Mouse (Mus musculus) kidney, embryonic 14.5 days (tissue): ENCODE measurements around the gene Ntrk2. TPM values are rescaled to one million over a fixed set of nuclear protein-coding genes. Genes with fewer than 3 reads are reported as not detected.

Experiments
- ATAC-seq: fragments of 200-750 bp; cut with Nextera tagmentation; 2 replicates; pipeline ENCODE4 v1.8.0; 2017; ENCODE audit warnings: moderate number of reproducible peaks, mild to moderate bottlenecking, moderate TSS enrichment, moderate library complexity; ENCODE audit not compliant: low FRiP score, low TSS enrichment
- H3K27ac ChIP-seq: fragments of 300-500 bp; sonication (generic); 2 replicates; pipeline ENCODE4 v1.5.1; 2014; ENCODE audit warnings: low read depth, mild to moderate bottlenecking, low read length, moderate library complexity, mixed read lengths
- H3K27me3 ChIP-seq: fragments of 300-500 bp; sonication (generic); 2 replicates; pipeline ENCODE4 v1.6.1; 2014; ENCODE audit warnings: mild to moderate bottlenecking, low read length; ENCODE audit not compliant: control insufficient read depth, insufficient read depth
- H3K36me3 ChIP-seq: fragments of 300-500 bp; sonication (generic); 2 replicates; pipeline ENCODE4 v1.6.1; 2014; ENCODE audit warnings: low read length, mixed read lengths; ENCODE audit not compliant: control insufficient read depth, insufficient read depth
- H3K4me1 ChIP-seq: fragments of 300-500 bp; sonication (generic); 2 replicates; pipeline ENCODE4 v1.6.1; 2014; ENCODE audit warnings: low read length, mixed read lengths; ENCODE audit not compliant: control insufficient read depth, insufficient read depth
- H3K4me2 ChIP-seq: fragments of 300-500 bp; sonication (generic); replicated peaks from 2 replicates; pipeline ENCODE4 v1.6.1; 2014; ENCODE audit warnings: low read depth, mild to moderate bottlenecking, low read length
- H3K4me3 ChIP-seq: fragments of 300-500 bp; sonication (generic); 2 replicates; pipeline ENCODE4 v1.5.1; 2014; ENCODE audit warnings: mild to moderate bottlenecking, low read length
- H3K9ac ChIP-seq: fragments of 300-500 bp; sonication (generic); 2 replicates; pipeline ENCODE4 v1.6.1; 2014; ENCODE audit warnings: low read depth, mild to moderate bottlenecking, low read length, moderate library complexity
- H3K9me3 ChIP-seq: fragments of 300-500 bp; sonication (generic); 2 replicates; pipeline ENCODE4 v1.6.1; 2016; ENCODE audit warnings: low read length; ENCODE audit not compliant: control insufficient read depth
- WGBS: fragments of 180-500 bp; shearing (Covaris S2); extraction: QIAGEN DNeasy Blood & Tissue Kit; methylation state at CpG from one replicate; pipeline ENCODE4 v1.1.7; 2014; 5-methylcytosine and 5-hydroxymethylcytosine counted together
- polyA plus RNA-seq: library from polyadenylated mRNA; unstranded; fragments of >200 nt; fragmentation: Nextera tagmentation; extraction: Ambion mirVana; gene quantifications from 2 replicates; pipeline ENCODE4 v1.2.1, GENCODE M21; 2014

The Ntrk2 gene
- polyA plus RNA-seq, 1 experiment from 2014 or later: 5.6 TPM

DNA sequence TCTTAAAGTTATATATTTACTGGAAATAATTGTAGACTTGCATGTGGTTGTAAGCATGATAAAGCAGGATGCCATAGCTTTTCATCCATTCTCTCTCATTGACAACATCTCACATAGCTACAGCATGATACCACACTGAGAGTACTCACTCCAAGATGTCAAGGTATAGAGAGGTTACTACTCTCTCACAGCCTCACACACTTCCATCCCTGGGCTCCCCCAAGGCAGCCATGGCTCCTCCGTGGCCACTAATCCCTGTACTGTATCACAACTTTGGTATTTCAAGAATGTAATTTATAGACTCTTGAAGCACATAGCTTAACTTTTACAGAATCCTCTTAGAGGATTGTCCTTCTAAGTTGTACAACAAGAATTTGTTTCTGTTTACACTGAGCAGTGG, 209.0 kb downstream of the Ntrk2 start:
- Histone ChIP-seq H3K4me1 (peaks cover 10% of the 10 kb centered on the region; the same call in 1 of the 2 replicates), H3K9ac (no peak overlapping the region), H3K36me3 (no peaks in the 10 kb centered on the region), H3K27me3 (no peaks in the 10 kb centered on the region), H3K4me3 (no peak overlapping the region), H3K9me3 (no peaks in the 10 kb centered on the region), H3K4me2 (no peak overlapping the region), H3K27ac (no peak overlapping the region)
- 58% methylated on average over 1 of the region's 1 CpGs for WGBS
- no peak for ATAC-seq

- WGBS: 59% methylated on average over 5 of the region's 5 CpGs
- H3K4me3 ChIP-seq: no peak overlapping the region
- H3K27ac ChIP-seq: no peak overlapping the region
- H3K27me3 ChIP-seq: no peaks in the 10 kb centered on the region
- no peak overlapping the region for H3K9ac ChIP-seq
- no peak overlapping the region for H3K4me2 ChIP-seq
- H3K4me1 ChIP-seq: no peaks in the 10 kb centered on the region
- no peaks in the 10 kb centered on the region for H3K36me3 ChIP-seq
- H3K9me3 ChIP-seq: no peaks in the 10 kb centered on the region
- no peak for ATAC-seq
Observed at GRCm38 (mm10) chr13:59017121-59017520, 210.8 kb downstream of the Ntrk2 start.

DNA sequence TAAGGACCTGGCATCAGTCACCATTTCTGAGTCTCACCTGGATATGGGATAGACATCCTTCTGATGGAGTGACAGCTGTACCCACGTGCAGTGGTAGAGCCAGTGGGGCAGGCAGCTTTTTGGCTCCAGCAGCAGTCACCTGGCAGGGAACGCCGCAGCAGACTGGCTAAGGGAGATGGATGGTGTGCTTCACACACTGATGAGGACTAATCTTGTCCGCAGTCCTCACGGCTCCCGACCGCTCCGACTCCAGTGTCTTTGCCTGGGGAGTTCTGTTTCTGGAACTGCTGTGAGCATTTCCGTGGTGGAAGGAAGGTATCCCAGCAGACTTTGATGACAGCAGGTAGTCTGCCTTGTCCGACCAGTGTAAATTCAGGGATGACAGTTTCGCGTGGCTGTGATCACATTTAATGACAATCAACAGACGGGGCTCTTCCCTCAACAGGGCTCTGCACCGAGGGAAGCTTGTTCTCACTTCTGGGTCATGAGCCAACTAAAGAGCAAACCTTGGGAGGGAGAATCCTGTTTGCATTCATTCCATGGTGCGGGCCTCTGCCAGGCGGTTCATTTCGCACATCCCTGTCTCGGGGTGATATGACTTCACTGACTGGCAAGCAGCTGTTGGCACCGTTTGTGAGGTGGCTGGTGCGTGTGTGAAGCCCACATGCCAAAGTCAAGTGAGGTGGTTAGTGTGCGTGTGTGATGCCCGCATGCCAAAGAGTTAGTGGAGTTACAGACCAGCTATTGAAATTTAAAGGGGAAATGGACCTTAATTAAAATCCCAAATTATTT, 216.1 kb downstream of the Ntrk2 start:
- H3K27me3 ChIP-seq: no peaks in the 10 kb centered on the region
- H3K4me1 ChIP-seq: no peaks in the 10 kb centered on the region
- WGBS: 87% methylated on average over 22 of the region's 22 CpGs
- no peak for ATAC-seq
- no peak overlapping the region for H3K4me2 ChIP-seq
- H3K9me3 ChIP-seq: no peaks in the 10 kb centered on the region; the same call in 1 of the 2 replicates
- H3K36me3 ChIP-seq: no peaks in the 10 kb centered on the region
- H3K4me3 ChIP-seq: no peak overlapping the region
- no peak overlapping the region for H3K9ac ChIP-seq
- H3K27ac ChIP-seq: no peak overlapping the region

DNA sequence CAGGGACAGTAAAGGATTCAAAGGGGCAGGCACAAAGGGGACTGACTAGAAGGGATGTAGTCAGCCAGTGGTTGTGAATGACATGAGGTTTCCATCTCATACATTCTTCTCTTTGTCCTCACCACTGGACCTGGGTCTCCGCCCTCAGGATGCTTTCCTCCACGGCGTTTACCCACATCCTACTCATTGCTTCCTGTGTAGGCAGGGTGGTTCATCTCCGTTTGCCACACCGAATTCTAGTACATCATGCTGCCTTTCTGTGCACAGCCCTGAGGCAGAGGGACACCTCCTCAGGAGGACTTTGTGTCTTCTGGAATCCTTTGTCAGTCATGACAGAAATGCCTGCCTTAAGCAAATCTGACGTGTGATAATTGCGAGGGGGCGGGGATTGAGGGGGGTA, 219.3 kb downstream of the Ntrk2 start:
- Histone ChIP-seq H3K27me3 (no peaks in the 10 kb centered on the region), H3K27ac (no peak overlapping the region), H3K4me2 (no peak overlapping the region), H3K4me1 (no peaks in the 10 kb centered on the region), H3K36me3 (no peaks in the 10 kb centered on the region), H3K9me3 (no peaks in the 10 kb centered on the region; the same call in 1 of the 2 replicates), H3K4me3 (no peak overlapping the region), H3K9ac (no peak overlapping the region)
- ATAC-seq: no peak
- WGBS: 75% methylated on average over 8 of the region's 8 CpGs

DNA sequence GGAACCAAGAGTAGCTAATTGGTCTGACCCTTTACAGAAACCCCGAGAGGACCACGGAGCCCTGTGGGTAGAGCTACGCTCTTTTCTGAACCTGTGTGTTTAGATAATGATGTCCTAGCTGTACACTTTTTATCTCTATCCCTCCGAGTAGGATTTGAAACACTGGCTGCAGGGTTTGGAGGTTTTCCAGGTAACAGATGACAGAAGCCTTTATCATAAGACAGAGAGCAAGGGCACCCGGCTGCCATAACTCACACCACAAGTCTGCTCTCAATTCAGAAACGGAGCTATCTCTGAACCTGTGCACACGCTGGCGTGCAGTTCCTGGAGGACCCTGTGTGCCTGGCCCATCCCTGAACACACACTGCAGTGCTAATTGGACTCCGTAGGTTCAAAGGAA, 221.1 kb downstream of the Ntrk2 start:
- H3K27ac ChIP-seq: no peak overlapping the region
- no peak overlapping the region for H3K9ac ChIP-seq
- no peaks in the 10 kb centered on the region for H3K36me3 ChIP-seq
- no peaks in the 10 kb centered on the region; the same call in 1 of the 2 replicates for H3K9me3 ChIP-seq
- 80% methylated on average over 9 of the region's 9 CpGs for WGBS
- no peak overlapping the region for H3K4me3 ChIP-seq
- no peaks in the 10 kb centered on the region for H3K27me3 ChIP-seq
- no peaks in the 10 kb centered on the region for H3K4me1 ChIP-seq
- ATAC-seq: no peak
- H3K4me2 ChIP-seq: no peak overlapping the region

GRCm38 (mm10) chr13:59028546-59028945, 222.2 kb downstream of the Ntrk2 start:
- Histone ChIP-seq H3K36me3 (no peaks in the 10 kb centered on the region), H3K27me3 (no peaks in the 10 kb centered on the region), H3K4me2 (no peak overlapping the region), H3K27ac (no peak overlapping the region), H3K9ac (no peak overlapping the region), H3K4me1 (no peaks in the 10 kb centered on the region), H3K4me3 (no peak overlapping the region), H3K9me3 (no peaks in the 10 kb centered on the region)
- ATAC-seq: no peak
- WGBS: 92% methylated on average over 4 of the region's 4 CpGs

GRCm38 (mm10) chr13:59030574-59030973, 224.2 kb downstream of the Ntrk2 start:
- no peak overlapping the region for H3K4me2 ChIP-seq
- no peak overlapping the region for H3K4me3 ChIP-seq
- H3K4me1 ChIP-seq: no peaks in the 10 kb centered on the region
- ATAC-seq: no peak
- H3K27me3 ChIP-seq: no peaks in the 10 kb centered on the region
- H3K27ac ChIP-seq: no peak overlapping the region
- H3K9ac ChIP-seq: no peak overlapping the region
- no peaks in the 10 kb centered on the region for H3K9me3 ChIP-seq
- H3K36me3 ChIP-seq: no peaks in the 10 kb centered on the region
- 80% methylated on average over 6 of the region's 6 CpGs for WGBS

DNA sequence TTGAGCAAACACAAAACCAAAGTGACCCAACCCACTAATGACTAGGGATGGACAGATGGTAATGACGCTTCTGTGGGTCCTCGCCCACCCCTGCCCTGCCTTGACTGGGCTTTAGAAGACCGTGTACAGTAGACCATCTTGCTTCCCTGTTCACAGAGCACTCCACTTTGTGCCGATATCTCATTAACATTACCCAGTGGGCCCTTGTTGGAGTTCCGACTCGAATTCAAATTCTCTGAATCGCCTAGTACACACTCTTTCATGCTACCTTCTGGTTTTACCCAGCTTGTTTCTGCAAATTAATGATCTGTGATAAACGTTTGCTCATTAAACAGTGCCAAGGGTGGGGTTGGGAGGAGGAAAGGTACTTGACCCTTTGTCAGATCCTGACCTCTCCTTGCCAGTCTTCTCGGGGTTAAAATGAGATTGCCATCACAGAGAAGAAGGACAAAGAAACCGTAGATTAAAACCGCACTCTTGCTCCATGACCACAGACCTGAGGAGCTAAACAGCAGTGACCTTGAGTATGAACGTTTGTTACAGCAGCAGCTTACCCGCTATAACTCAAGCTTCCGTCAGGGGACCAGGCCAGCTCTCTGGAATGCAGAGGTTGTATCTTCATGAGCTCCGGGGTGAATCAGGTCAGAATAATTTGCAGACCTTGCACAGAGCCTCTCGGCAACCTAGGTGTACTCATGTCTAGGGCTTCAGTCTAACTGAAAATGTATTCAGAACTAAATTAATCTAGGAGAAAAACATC, 234.0 kb downstream of the Ntrk2 start:
- Histone ChIP-seq H3K4me1 (no peaks in the 10 kb centered on the region), H3K4me2 (no peak overlapping the region), H3K27ac (no peak overlapping the region), H3K27me3 (no peaks in the 10 kb centered on the region), H3K9ac (no peak overlapping the region), H3K36me3 (no peaks in the 10 kb centered on the region), H3K4me3 (no peak overlapping the region), H3K9me3 (no peaks in the 10 kb centered on the region)
- ATAC-seq: no peak; the same call in 1 of the 2 replicates
- 39% methylated on average over 16 of the region's 16 CpGs for WGBS
